Mouse (Mus musculus): Measurements from ENCODE around the gene Gm5148. TPM values are rescaled to one million over a fixed set of nuclear protein-coding genes. Genes with fewer than 3 reads are reported as not detected.
A peak's percentile ranks its signal among the peaks of the same experiment; 100 is the strongest.

Gene Gm5148
- total RNA-seq, 2 experiments from 2014 or later, result not detected

GRCm38 (mm10) chr3:37744050-37744449 is 19.8 kb upstream of the Gm5148 start:
- no peak for DNase-seq (ENCODE audit: low spot score)
- intact Hi-C loops (cut with DNase I), result no loop called here

GRCm38 (mm10) chr3:37739996-37740395 is 15.7 kb upstream of the Gm5148 start:
- intact Hi-C loops (cut with DNase I), result no loop called here
- no peak for DNase-seq (ENCODE audit: low spot score)

GRCm38 (mm10) chr3:37738171-37738950 is 14.1 kb upstream of the Gm5148 start:
- DNase-seq (ENCODE audit: low spot score), result no peak
- intact Hi-C loops (cut with DNase I), result no loop called here

GRCm38 (mm10) chr3:37737407-37737806 is 13.1 kb upstream of the Gm5148 start:
- DNase-seq (ENCODE audit: low spot score), result peak; percentile 68
- intact Hi-C loops (cut with DNase I), result no loop called here

- no peak for DNase-seq (ENCODE audit: low spot score)
- intact Hi-C loops (cut with DNase I), result no loop called here
These were observed 10.9 kb upstream of the Gm5148 start for GRCm38 (mm10) chr3:37735166-37735565.

GRCm38 (mm10) chr3:37729142-37729541 is 4.9 kb upstream of the Gm5148 start:
- intact Hi-C loops (cut with DNase I), result loop anchor here (5.0 kb wide), 1 partner anchor 87 kb away; no protein-coding TSS in a partner anchor
- peak; percentile 71 for DNase-seq (ENCODE audit: low spot score)

GRCm38 (mm10) chr3:37728112-37729100 is 4.1 kb upstream of the Gm5148 start:
- intact Hi-C loops (cut with DNase I), result loop anchor here (5.0 kb wide), 1 partner anchor 86 kb away; no protein-coding TSS in a partner anchor
- DNase-seq (ENCODE audit: low spot score), result no peak

- intact Hi-C loops (cut with DNase I), result loop anchor here (5.0 kb wide), 1 partner anchor 85 kb away; no protein-coding TSS in a partner anchor
These were observed 3.1 kb upstream of the Gm5148 start for GRCm38 (mm10) chr3:37727392-37727791.

GRCm38 (mm10) chr3:37726501-37727140 is 2.3 kb upstream of the Gm5148 start:
- intact Hi-C loops (cut with DNase I), result loop anchor here (5.0 kb wide), 1 partner anchor 84 kb away; no protein-coding TSS in a partner anchor
- DNase-seq (ENCODE audit: low spot score), result peak; percentile 53

More at GRCm38 (mm10) chr3:37727392-37727791, 3.1 kb upstream of the Gm5148 start:
- DNase-seq (ENCODE audit: low spot score), result no peak

- intact Hi-C loops (cut with DNase I), result loop anchor here (5.0 kb wide), 1 partner anchor 83 kb away; no protein-coding TSS in a partner anchor
These were observed 851 bp upstream of the Gm5148 start for GRCm38 (mm10) chr3:37724946-37725735.

GRCm38 (mm10) chr3:37723662-37724170 is 574 bp downstream of the Gm5148 start:
- intact Hi-C loops (cut with DNase I), result no loop called here
- DNase-seq (ENCODE audit: low spot score), result no peak

More at GRCm38 (mm10) chr3:37724946-37725735, 851 bp upstream of the Gm5148 start:
- no peak for DNase-seq (ENCODE audit: low spot score)

- intact Hi-C loops (cut with DNase I), result no loop called here
- no peak for DNase-seq (ENCODE audit: low spot score)
These were observed 1.2 kb downstream of the Gm5148 start for GRCm38 (mm10) chr3:37723061-37723521.

GRCm38 (mm10) chr3:37722487-37723060 is 1.7 kb downstream of the Gm5148 start:
- intact Hi-C loops (cut with DNase I), result no loop called here
- DNase-seq (ENCODE audit: low spot score), result no peak

GRCm38 (mm10) chr3:37716992-37717391 is 7.3 kb downstream of the Gm5148 start:
- DNase-seq (ENCODE audit: low spot score), result no peak
- intact Hi-C loops (cut with DNase I), result no loop called here

GRCm38 (mm10) chr3:37715734-37716133 is 8.6 kb downstream of the Gm5148 start:
- intact Hi-C loops (cut with DNase I), result no loop called here
- DNase-seq (ENCODE audit: low spot score), result no peak

GRCm38 (mm10) chr3:37712501-37712900 is 11.8 kb downstream of the Gm5148 start:
- intact Hi-C loops (cut with DNase I), result no loop called here
- peak; percentile 41 for DNase-seq (ENCODE audit: low spot score)

GRCm38 (mm10) chr3:37711639-37712038 is 12.7 kb downstream of the Gm5148 start:
- intact Hi-C loops (cut with DNase I), result no loop called here
- no peak for DNase-seq (ENCODE audit: low spot score)

GRCm38 (mm10) chr3:37707801-37708200 is 16.5 kb downstream of the Gm5148 start:
- intact Hi-C loops (cut with DNase I), result loop anchor here (5.0 kb wide), 1 partner anchor 44 kb away; no protein-coding TSS in a partner anchor
- DNase-seq (ENCODE audit: low spot score), result no peak

Data from heart, postnatal 25 days (tissue).